Mouse (Mus musculus) brain, embryonic 14.5 days (tissue): ENCODE results near the gene Numa1. TPM values are rescaled to one million over a fixed set of nuclear protein-coding genes. Genes with fewer than 3 reads are reported as not detected.

ENCODE experiments used
- DNase-seq: peaks from one replicate; pipeline ENCODE4 v3.0.0-alpha.2; 2011; ENCODE audit warnings: low read depth
- CTCF ChIP-seq: fragments of 200-500 bp; IDR thresholded peaks from 2 replicates; pipeline ENCODE4 v1.5.1; 2012; ENCODE audit warnings: inconsistent platforms, mild to moderate bottlenecking, moderate library complexity, borderline replicate concordance; ENCODE audit not compliant: insufficient read depth, insufficient read length; ENCODE audit errors: extremely low read depth
- POLR2A ChIP-seq: fragments of 200-500 bp; IDR thresholded peaks from 2 replicates; pipeline ENCODE4 v1.6.1; 2012; ENCODE audit warnings: mild to moderate bottlenecking, inconsistent platforms, borderline replicate concordance; ENCODE audit not compliant: poor library complexity, insufficient read depth, insufficient read length, severe bottlenecking; ENCODE audit errors: extremely low read depth
- polyA plus RNA-seq: library from polyadenylated mRNA; depleted of rRNA; stranded (reverse); fragments of >200 nt; gene quantifications from 2 replicates; pipeline ENCODE4 v1.2.3, GENCODE M21; 2012

The Numa1 gene
- polyA plus RNA-seq, 1 experiment, result 104 TPM

- DNase-seq, result peak; percentile 82
Observed at GRCm38 (mm10) chr7:101998194-101998927, 64.5 kb downstream of the Numa1 start.

GRCm38 (mm10) chr7:101999461-102000151 lies 65.7 kb downstream of the Numa1 start:
- no peak for DNase-seq
- TF ChIP-seq CTCF (no peak), POLR2A (no peak)

More at GRCm38 (mm10) chr7:101998194-101998927, 64.5 kb downstream of the Numa1 start:
- TF ChIP-seq CTCF (peak; percentile 95), POLR2A (no peak)

GRCm38 (mm10) chr7:102000296-102000695 lies 66.4 kb downstream of the Numa1 start:
- no peak for TF ChIP-seq CTCF
- TF ChIP-seq POLR2A, result no peak
- no peak for DNase-seq

GRCm38 (mm10) chr7:102000921-102001630 lies 67.2 kb downstream of the Numa1 start:
- no peak for TF ChIP-seq CTCF
- no peak for TF ChIP-seq POLR2A
- DNase-seq, result peak; percentile 41

GRCm38 (mm10) chr7:102006520-102006919 lies 72.6 kb downstream of the Numa1 start:
- TF ChIP-seq POLR2A, result no peak
- TF ChIP-seq CTCF, result no peak
- DNase-seq, result no peak

GRCm38 (mm10) chr7:102011855-102012254 lies 77.9 kb downstream of the Numa1 start:
- TF ChIP-seq CTCF, result no peak
- no peak for TF ChIP-seq POLR2A
- no peak for DNase-seq

- DNase-seq, result no peak
- TF ChIP-seq CTCF, result no peak
- no peak for TF ChIP-seq POLR2A
Observed at GRCm38 (mm10) chr7:102013416-102013815, 79.5 kb downstream of the Numa1 start.

GRCm38 (mm10) chr7:102014995-102015394 lies 81.1 kb downstream of the Numa1 start:
- TF ChIP-seq POLR2A, result no peak
- TF ChIP-seq CTCF, result no peak

GRCm38 (mm10) chr7:102016936-102017335 lies 83.0 kb downstream of the Numa1 start:
- no peak for TF ChIP-seq POLR2A
- TF ChIP-seq CTCF, result no peak
- no peak for DNase-seq

More at GRCm38 (mm10) chr7:102014995-102015394, 81.1 kb downstream of the Numa1 start:
- DNase-seq, result no peak

- TF ChIP-seq POLR2A, result no peak
- TF ChIP-seq CTCF, result no peak
- no peak for DNase-seq
Observed at GRCm38 (mm10) chr7:102017452-102017851, 83.5 kb downstream of the Numa1 start.

- DNase-seq, result no peak
Observed at GRCm38 (mm10) chr7:102018034-102018433, 84.1 kb downstream of the Numa1 start.

More at GRCm38 (mm10) chr7:102018034-102018433, 84.1 kb downstream of the Numa1 start:
- TF ChIP-seq CTCF (no peak), POLR2A (no peak)
